Mouse (Mus musculus) lung, embryonic 16.5 days (tissue): ENCODE data around the gene Sec23ip. TPM values are rescaled to one million over a fixed set of nuclear protein-coding genes. Genes with fewer than 3 reads are reported as not detected.

Experiments
- ATAC-seq: fragments of 200-750 bp; cut with Nextera tagmentation; 2 replicates; pipeline ENCODE4 v1.8.0; 2017; ENCODE audit warnings: low read depth, mild to moderate bottlenecking, moderate library complexity
- H3K27ac ChIP-seq: fragments of 300-500 bp; sonication (generic); 2 replicates; pipeline ENCODE4 v1.5.1; 2014; ENCODE audit warnings: mild to moderate bottlenecking, control low read depth, low read length
- H3K27me3 ChIP-seq: fragments of 300-500 bp; sonication (generic); 2 replicates; pipeline ENCODE4 v1.6.1; 2014; ENCODE audit warnings: low read depth, low read length, mixed read lengths; ENCODE audit not compliant: control insufficient read depth, insufficient read depth
- H3K36me3 ChIP-seq: fragments of 300-500 bp; sonication (generic); 2 replicates; pipeline ENCODE4 v1.6.1; 2014; ENCODE audit warnings: low read length; ENCODE audit not compliant: control insufficient read depth, insufficient read depth
- H3K4me1 ChIP-seq: fragments of 300-500 bp; sonication (generic); replicated peaks from 2 replicates; pipeline ENCODE4 v1.6.1; 2014; ENCODE audit warnings: low read length, mixed read lengths; ENCODE audit not compliant: control insufficient read depth, insufficient read depth
- H3K4me2 ChIP-seq: fragments of 300-500 bp; sonication (generic); 2 replicates; pipeline ENCODE4 v1.6.1; 2014; ENCODE audit warnings: low read depth, low read length, control low read depth
- H3K4me3 ChIP-seq: fragments of 300-500 bp; sonication (generic); 2 replicates; pipeline ENCODE4 v1.5.1; 2014; ENCODE audit warnings: mild to moderate bottlenecking, low read length, control low read depth
- H3K9ac ChIP-seq: fragments of 300-500 bp; sonication (generic); 2 replicates; pipeline ENCODE4 v1.6.1; 2014; ENCODE audit warnings: low read length, control low read depth
- H3K9me3 ChIP-seq: fragments of 300-500 bp; sonication (generic); 2 replicates; pipeline ENCODE4 v1.6.1; 2016; ENCODE audit warnings: low read length; ENCODE audit not compliant: control insufficient read depth
- WGBS: fragments of 180-500 bp; shearing (Covaris S2); extraction: QIAGEN DNeasy Blood & Tissue Kit; methylation state at CpG from one replicate; pipeline ENCODE4 v1.1.7; 2014; 5-methylcytosine and 5-hydroxymethylcytosine counted together
- polyA plus RNA-seq: library from polyadenylated mRNA; unstranded; fragments of >200 nt; fragmentation: Nextera tagmentation; extraction: Ambion mirVana; gene quantifications from 2 replicates; pipeline ENCODE4 v1.2.1, GENCODE M21; 2015

The Sec23ip gene
- polyA plus RNA-seq, 1 experiment from 2014 or later, result 41.0 TPM

DNA sequence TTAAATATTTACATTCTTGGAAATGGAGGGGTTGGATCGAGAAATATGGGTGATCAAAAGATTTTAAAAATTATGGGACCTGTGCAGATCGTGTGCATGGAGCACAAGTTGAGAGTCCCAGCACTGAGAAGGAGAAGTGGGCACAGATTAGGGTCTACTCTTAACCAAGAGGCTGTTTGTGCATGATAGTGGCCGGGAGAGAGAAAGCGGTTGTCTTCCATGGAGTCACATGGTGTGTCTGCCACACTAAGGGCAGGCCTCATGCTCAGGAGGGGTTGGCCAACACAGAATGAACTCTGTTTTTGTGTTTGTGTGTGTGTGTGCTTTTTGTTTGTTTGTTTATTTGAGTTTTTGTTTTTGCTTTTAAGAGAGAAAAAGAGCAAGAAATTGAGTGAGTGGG, 7.3 kb downstream of the Sec23ip start:
- no peak overlapping the region for H3K9ac ChIP-seq
- H3K27ac ChIP-seq, result no peak overlapping the region
- H3K4me2 ChIP-seq, result no peak overlapping the region
- H3K4me1 ChIP-seq, result peaks cover 10% of the 10 kb centered on the region
- no peaks in the 10 kb centered on the region for H3K27me3 ChIP-seq
- no peak overlapping the region for H3K4me3 ChIP-seq
- H3K36me3 ChIP-seq, result peaks cover 50% of the 10 kb centered on the region
- no peaks in the 10 kb centered on the region for H3K9me3 ChIP-seq
- no peak for ATAC-seq
- 79% methylated on average over 4 of the region's 4 CpGs for WGBS

DNA sequence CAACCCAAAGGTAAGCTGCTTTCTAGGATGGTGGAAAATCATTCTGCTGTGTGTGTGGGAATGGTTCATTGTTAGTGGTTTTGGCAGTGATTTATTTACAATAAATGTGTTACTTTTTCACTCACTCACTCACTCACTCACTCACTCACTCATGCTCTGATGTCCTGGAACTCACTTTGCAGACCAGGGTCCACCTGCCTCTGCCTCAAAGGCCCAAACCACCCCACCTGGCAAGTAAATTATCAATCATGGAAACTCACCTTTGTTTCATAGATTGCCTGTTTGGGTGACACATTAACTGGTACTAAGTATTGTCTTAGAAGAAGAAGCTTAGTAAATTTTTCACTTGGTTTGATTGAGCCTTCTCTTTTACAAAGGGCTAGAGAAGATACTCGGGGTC, 10.7 kb downstream of the Sec23ip start:
- no peak overlapping the region for H3K4me2 ChIP-seq
- ATAC-seq, result no peak
- H3K9ac ChIP-seq, result no peak overlapping the region
- H3K27ac ChIP-seq, result no peak overlapping the region
- no peaks in the 10 kb centered on the region for H3K27me3 ChIP-seq
- no peaks in the 10 kb centered on the region for H3K9me3 ChIP-seq
- H3K4me1 ChIP-seq, result no peaks in the 10 kb centered on the region
- no peak overlapping the region for H3K4me3 ChIP-seq
- 89% methylated on average over 1 of the region's 1 CpGs for WGBS
- peaks cover 64% of the 10 kb centered on the region for H3K36me3 ChIP-seq

DNA sequence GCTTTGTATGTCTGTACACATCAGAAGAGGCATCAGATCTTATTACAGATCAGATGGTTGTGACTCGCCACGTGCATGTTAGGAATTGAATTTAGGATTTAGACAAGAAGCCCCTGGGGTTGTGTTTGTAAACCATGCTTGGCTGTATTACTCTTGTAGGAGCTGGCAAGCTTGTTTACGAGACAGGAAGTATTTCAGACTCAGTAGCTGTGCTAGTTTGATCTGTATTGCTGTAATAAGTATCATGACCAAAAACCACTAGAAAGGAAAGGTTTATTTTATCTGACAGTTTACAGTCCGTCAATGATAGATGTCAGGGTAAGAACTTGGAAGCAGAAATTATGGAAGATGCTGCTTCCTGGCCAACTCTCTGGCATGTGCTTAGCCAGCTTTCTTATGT, 14.2 kb downstream of the Sec23ip start:
- WGBS, result 75% methylated on average over 4 of the region's 4 CpGs
- H3K27ac ChIP-seq, result no peak overlapping the region
- H3K4me2 ChIP-seq, result no peak overlapping the region
- peaks cover 68% of the 10 kb centered on the region for H3K36me3 ChIP-seq
- H3K9me3 ChIP-seq, result no peaks in the 10 kb centered on the region
- H3K4me1 ChIP-seq, result no peaks in the 10 kb centered on the region
- ATAC-seq, result no peak
- no peak overlapping the region for H3K9ac ChIP-seq
- no peaks in the 10 kb centered on the region for H3K27me3 ChIP-seq
- no peak overlapping the region for H3K4me3 ChIP-seq

DNA sequence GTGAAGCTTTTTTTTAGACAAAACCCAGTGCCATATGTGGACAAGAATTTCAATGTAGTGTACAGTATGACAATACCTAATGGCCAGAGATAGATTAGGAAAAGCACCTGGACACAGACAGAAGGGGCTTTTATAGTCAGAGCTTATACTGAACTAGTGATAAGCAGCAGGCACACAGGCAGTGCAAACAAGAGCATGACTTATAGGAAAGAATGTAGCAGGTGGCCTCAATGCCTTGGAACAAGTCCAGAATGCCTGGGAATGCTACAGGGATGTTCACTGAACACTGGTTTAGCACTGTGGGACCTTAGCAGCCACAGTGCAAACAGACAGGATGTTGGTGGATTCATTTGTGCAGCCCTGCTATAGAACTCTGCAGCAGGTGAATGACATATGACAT, 22.0 kb downstream of the Sec23ip start:
- H3K9me3 ChIP-seq, result no peaks in the 10 kb centered on the region
- H3K4me2 ChIP-seq, result no peak overlapping the region
- H3K27me3 ChIP-seq, result no peaks in the 10 kb centered on the region
- H3K36me3 ChIP-seq, result peaks cover 49% of the 10 kb centered on the region
- ATAC-seq, result no peak
- H3K4me3 ChIP-seq, result no peak overlapping the region
- no peak overlapping the region for H3K27ac ChIP-seq
- H3K4me1 ChIP-seq, result no peaks in the 10 kb centered on the region
- H3K9ac ChIP-seq, result no peak overlapping the region

DNA sequence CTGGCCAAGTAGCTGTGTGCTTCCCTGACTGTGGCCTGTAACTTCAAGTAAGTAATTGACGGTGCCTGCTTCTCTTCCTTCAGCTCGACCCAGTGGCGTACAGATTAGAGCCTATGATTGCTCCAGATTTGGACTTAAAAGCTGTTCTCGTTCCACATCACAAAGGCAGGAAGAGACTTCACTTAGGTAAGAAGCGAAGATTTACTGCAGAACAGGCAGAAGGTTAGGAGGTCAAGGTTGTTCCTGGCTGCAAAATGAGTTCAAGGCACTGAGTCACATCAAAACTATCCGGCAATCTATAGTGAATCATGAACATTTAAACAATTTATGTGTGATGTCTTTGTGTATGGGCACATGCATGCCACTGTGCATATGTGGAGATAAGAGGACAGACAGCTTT, 32.5 kb downstream of the Sec23ip start:
- Histone ChIP-seq H3K27ac (no peak overlapping the region), H3K36me3 (peaks cover 49% of the 10 kb centered on the region), H3K4me1 (no peaks in the 10 kb centered on the region), H3K4me2 (no peak overlapping the region), H3K27me3 (no peaks in the 10 kb centered on the region), H3K9ac (no peak overlapping the region), H3K9me3 (no peaks in the 10 kb centered on the region), H3K4me3 (no peak overlapping the region)
- 78% methylated on average over 6 of the region's 6 CpGs for WGBS
- ATAC-seq, result no peak

DNA sequence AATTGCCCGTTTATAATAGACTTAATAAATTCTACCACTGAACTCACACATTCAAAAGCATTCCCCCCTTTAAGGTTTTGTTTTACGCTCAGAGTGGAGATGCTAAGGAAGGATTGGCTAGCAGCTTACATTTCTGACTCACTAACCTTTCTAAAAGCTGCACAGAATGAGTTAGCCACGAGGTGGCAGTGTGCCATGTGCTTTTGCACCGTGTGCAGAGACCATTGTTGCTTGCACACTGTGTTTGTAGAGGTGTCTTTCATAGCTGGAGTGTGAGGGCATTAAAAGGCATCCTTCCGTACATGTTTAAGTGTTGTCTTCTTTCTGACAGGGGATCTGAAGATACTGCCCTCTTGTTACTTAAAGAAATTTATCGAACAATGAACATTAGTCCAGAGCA, 34.6 kb downstream of the Sec23ip start:
- H3K36me3 ChIP-seq, result peaks cover 44% of the 10 kb centered on the region
- 43% methylated on average over 6 of the region's 6 CpGs for WGBS
- no peak overlapping the region for H3K27ac ChIP-seq
- H3K27me3 ChIP-seq, result no peaks in the 10 kb centered on the region
- no peak overlapping the region for H3K4me2 ChIP-seq
- no peaks in the 10 kb centered on the region for H3K9me3 ChIP-seq
- H3K9ac ChIP-seq, result no peak overlapping the region
- no peaks in the 10 kb centered on the region for H3K4me1 ChIP-seq
- no peak for ATAC-seq
- no peak overlapping the region for H3K4me3 ChIP-seq

DNA sequence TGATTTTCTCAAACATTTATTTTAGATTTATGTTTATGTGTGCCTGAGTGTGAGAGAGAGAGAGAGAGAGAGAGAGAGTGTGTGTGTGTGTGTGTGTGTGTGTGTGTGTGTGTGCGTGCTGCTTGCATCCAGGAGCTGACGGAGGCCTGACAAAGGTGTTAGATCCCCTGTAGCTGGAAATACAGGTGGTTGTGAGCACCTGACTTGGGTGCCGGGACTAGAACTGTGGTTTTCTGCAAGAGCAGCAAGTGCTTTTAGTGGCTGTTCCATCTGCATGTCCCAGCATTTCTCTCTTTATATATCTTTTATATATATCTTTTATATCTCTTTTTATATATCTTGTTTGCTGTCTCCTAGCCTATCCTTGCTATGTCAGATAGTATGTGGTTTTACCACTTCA, 37.1 kb downstream of the Sec23ip start:
- Histone ChIP-seq H3K27me3 (no peaks in the 10 kb centered on the region), H3K9ac (no peak overlapping the region), H3K4me2 (no peak overlapping the region), H3K4me3 (no peak overlapping the region), H3K27ac (no peak overlapping the region), H3K36me3 (peaks cover 49% of the 10 kb centered on the region), H3K4me1 (no peaks in the 10 kb centered on the region), H3K9me3 (no peaks in the 10 kb centered on the region)
- 85% methylated on average over 3 of the region's 3 CpGs for WGBS
- ATAC-seq, result no peak

DNA sequence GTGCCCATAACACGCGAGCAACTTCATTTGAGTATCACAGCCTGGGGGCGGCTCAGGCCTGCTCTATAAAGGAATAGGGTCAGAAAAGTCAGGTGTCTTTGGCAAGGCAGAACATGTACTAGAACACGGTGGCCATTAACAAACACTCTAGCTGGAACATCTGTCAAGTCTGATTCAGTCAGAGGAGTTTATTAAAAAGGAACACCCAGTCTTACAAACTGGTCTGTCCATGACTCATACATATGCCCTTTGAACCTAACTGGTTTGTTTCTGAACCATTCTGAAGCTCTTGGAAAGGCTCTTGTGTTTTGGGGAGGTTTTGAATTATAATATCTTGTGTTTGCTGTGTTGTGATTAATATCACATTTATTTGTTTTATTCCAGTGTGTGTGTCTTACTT, 45.3 kb downstream of the Sec23ip start:
- no peak for ATAC-seq
- H3K27ac ChIP-seq, result no peak overlapping the region
- H3K4me2 ChIP-seq, result no peak overlapping the region
- peaks cover 7% of the 10 kb centered on the region; the same call in 1 of the 2 replicates for H3K36me3 ChIP-seq
- H3K4me3 ChIP-seq, result no peak overlapping the region
- H3K9ac ChIP-seq, result no peak overlapping the region
- no peaks in the 10 kb centered on the region for H3K9me3 ChIP-seq
- 77% methylated on average over 4 of the region's 4 CpGs for WGBS
- H3K27me3 ChIP-seq, result no peaks in the 10 kb centered on the region
- H3K4me1 ChIP-seq, result no peaks in the 10 kb centered on the region

DNA sequence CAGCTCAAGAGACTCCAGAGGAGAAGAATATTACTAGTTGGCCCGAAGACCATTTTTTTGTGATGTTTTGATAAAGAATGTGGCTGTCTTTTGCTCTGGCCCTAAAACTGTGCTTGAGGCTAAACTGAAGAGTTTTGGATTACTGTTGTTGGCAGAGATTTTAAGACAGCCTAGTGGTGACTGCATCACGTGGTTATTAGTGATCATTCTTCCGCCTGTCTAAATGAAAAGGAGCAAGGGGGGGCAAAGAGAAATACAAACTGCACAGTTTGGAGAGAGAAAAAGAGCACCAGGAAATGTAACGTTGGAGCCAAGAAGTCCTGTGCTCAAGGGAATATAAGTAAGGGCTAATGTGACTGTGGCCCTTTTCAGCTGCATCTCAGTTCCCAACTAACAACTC, 48.7 kb downstream of the Sec23ip start:
- no peaks in the 10 kb centered on the region for H3K4me1 ChIP-seq
- no peak overlapping the region for H3K9ac ChIP-seq
- no peak overlapping the region for H3K4me2 ChIP-seq
- no peak for ATAC-seq
- H3K27ac ChIP-seq, result no peak overlapping the region
- no peaks in the 10 kb centered on the region for H3K36me3 ChIP-seq
- WGBS, result 58% methylated on average over 4 of the region's 4 CpGs
- H3K9me3 ChIP-seq, result no peaks in the 10 kb centered on the region
- H3K27me3 ChIP-seq, result no peaks in the 10 kb centered on the region
- H3K4me3 ChIP-seq, result no peak overlapping the region

DNA sequence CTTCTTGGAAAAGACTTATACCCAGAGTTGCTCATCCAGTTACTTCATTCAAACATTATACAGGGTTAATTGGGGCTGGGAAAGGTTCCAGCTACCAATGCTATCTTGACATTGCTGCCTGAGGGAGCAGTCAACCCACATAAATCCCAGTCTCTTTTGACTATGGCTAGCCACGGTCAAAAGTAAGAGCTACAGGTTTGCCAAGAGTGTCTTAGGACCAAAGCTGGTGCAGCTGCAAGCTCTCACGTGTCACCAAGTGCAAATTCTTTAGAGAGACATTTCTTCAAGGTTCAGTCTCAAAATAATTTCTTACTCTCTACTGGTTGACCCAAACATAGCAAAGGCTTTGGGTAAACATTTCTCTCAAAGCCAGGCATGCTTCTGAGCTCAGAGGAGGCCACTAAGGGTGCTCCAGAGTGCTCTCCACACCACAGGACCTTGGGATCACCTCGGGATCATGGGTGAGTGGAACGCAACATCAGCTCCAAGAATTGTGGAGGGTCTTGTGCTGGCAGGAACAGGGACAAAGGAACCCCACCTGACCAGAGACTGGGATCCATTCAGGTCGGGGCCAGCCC, 80.3 kb downstream of the Sec23ip start:
- Histone ChIP-seq H3K9ac (no peak overlapping the region), H3K4me1 (no peaks in the 10 kb centered on the region), H3K4me3 (no peak overlapping the region), H3K4me2 (no peak overlapping the region), H3K9me3 (no peaks in the 10 kb centered on the region), H3K27ac (no peak overlapping the region), H3K36me3 (no peaks in the 10 kb centered on the region), H3K27me3 (no peaks in the 10 kb centered on the region)
- WGBS, result 55% methylated on average over 5 of the region's 5 CpGs
- no peak for ATAC-seq
